Mouse (Mus musculus): ENCODE results near the gene Tet3. TPM values are rescaled to one million over a fixed set of nuclear protein-coding genes. Genes with fewer than 3 reads are reported as not detected.
A peak's percentile ranks its signal among the peaks of the same experiment; 100 is the strongest.

Tet3 gene
- polyA plus RNA-seq (2015; fragmentation: Nextera tagmentation; extraction: Ambion mirVana) = 60.9 and 64.3 TPM in 2 replicates

DNA sequence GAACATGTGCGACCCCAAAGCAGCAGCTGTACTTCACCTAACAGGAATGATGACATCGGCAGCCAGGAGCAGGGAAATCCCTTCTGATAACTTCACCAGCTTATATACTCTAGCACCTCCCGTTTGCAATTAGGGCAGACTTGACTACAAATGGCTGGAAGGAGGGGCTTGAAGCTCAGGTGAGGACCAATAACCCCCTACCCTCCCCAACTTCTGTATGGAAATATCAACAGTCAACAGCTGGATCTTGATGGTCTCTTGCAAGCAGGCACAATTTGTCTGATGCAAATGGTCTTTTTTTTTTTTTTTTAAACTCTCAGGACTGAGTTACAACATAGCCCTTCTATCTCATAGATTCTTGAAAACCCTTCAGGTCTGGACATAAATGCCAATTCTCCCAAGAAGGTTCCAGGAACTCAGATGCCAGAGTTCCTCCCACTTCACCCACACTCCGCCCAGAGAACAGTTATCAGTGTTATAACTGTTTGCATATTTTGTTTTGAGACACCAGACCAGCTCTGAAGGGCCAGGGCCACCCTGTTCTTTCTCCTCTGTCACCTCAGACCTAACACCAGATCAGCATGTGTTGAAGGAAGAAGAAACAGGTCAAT is at the start of gene Tet3:
Tet3 (minus strand) TSS at position 51 of the 611 bp plus-strand sequence.
- WGBS = 81% methylated on average over 4 of the region's 4 CpGs

DNA sequence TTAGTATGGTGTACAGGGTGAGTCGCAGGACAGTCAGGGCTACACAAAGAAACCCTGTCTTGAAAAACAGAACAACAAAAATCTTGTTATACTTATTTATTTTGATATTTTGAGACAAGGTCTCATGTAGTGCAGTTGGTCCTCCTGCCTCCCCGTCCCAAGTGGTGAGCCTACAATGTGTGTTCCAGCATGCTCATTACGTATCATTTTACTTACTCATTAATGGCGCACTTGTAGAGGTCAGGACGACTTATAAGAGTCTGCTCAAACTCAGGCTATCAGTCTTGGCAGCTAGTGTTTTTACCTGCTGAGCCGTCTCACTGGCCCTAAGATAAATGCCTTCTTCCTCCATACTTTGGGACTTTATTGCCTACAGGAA is 48.3 kb upstream of the Tet3 start:
- Histone ChIP-seq H3K27me3 (replicated peaks; ENCODE audit: control insufficient read depth, insufficient read depth, low read length) (no peaks in the 10 kb centered on the region), H3K4me3 (replicated peaks; ENCODE audit: low read length) (peak overlapping the region; percentile 80), H3K9me3 (ENCODE audit: control insufficient read depth, low read length) (no peaks in the 10 kb centered on the region), H3K9ac (replicated peaks; ENCODE audit: low read depth, low read length) (peak overlapping the region; percentile 87), H3K27ac (ENCODE audit: low read length) (peak overlapping the region; percentile 97), H3K4me2 (ENCODE audit: low read length) (peak overlapping the region; percentile 75), H3K36me3 (ENCODE audit: control insufficient read depth, insufficient read depth) (no peaks in the 10 kb centered on the region), H3K4me1 (replicated peaks; ENCODE audit: control insufficient read depth, insufficient read depth, low read length) (peaks cover 17% of the 10 kb centered on the region)
- peak; percentile 13; the same call in 1 of the 2 replicates for ATAC-seq
- WGBS = 32% methylated on average over 6 of the region's 6 CpGs

More for the DNA sequence above, at the start of gene Tet3:
- Histone ChIP-seq H3K9ac (replicated peaks; ENCODE audit: low read depth, low read length) (no peak within 1 kb of the TSS), H3K4me3 (replicated peaks; ENCODE audit: low read length) (no peak within 1 kb of the TSS), H3K27me3 (replicated peaks; ENCODE audit: control insufficient read depth, insufficient read depth, low read length) (no peaks in the 10 kb centered on the region), H3K36me3 (ENCODE audit: control insufficient read depth, insufficient read depth) (no peaks in the 10 kb centered on the region), H3K9me3 (ENCODE audit: control insufficient read depth, low read length) (no peaks in the 10 kb centered on the region), H3K4me1 (replicated peaks; ENCODE audit: control insufficient read depth, insufficient read depth, low read length) (peaks cover 20% of the 10 kb centered on the region), H3K4me2 (ENCODE audit: low read length) (no peak within 1 kb of the TSS), H3K27ac (ENCODE audit: low read length) (no peak within 1 kb of the TSS)
- no peak for ATAC-seq

DNA sequence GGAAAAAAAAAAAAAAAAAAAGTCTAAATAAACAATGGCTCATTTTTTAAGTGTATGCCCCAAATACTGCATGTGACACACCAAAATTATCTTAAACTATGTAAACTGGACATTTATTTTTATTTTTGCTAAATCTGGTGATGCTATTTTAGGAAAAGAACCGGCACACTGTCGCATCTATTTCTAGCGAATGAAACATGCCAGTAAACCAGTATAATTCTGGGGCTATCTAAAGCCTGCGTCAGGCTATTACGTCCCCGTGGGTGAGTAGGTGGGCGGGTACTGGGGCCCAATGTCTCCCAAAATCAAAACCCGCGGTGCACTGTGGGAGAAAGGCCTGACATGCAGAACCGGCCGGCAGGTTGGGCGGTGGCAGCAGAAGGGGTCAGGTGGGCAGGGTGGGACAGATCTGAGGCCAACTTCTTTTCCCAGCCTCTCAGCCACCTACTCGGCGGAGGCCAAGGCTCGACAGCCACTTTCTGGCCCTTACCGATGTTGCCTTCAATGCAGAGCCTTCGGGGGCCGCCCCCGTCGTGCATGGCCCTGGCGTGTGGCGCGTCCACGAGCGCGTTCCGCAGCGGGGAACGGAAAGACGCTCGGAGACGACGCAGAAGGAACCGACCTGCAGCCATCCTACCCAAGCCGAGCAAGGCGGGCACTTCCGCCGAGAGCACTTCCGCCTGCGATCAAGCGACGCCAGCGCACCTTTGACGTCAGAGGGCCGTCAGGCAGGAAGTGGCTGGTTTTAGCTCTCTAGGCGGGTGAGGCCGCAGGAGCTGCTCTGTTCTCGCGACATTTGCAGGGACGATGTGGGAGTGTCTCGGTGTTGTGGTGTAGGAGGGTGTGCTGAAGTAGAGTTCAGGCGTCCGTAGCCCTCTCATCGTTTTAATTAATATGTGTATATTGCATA is 47.6 kb upstream of the Tet3 start, which contains the start of gene Dguok:
Dguok (minus strand) TSS at position 712 of the 910 bp plus-strand sequence.
- Histone ChIP-seq H3K4me3 (replicated peaks; ENCODE audit: low read length) (peak within 1 kb of the TSS; percentile 80), H3K27ac (ENCODE audit: low read length) (peak within 1 kb of the TSS; percentile 97), H3K27me3 (replicated peaks; ENCODE audit: control insufficient read depth, insufficient read depth, low read length) (no peaks in the 10 kb centered on the region), H3K9me3 (ENCODE audit: control insufficient read depth, low read length) (no peaks in the 10 kb centered on the region), H3K36me3 (ENCODE audit: control insufficient read depth, insufficient read depth) (no peaks in the 10 kb centered on the region), H3K4me1 (replicated peaks; ENCODE audit: control insufficient read depth, insufficient read depth, low read length) (peaks cover 17% of the 10 kb centered on the region), H3K4me2 (ENCODE audit: low read length) (peak within 1 kb of the TSS; percentile 75), H3K9ac (replicated peaks; ENCODE audit: low read depth, low read length) (peak within 1 kb of the TSS; percentile 87)
- WGBS = under 1% methylated on average over 54 of the region's 54 CpGs
- ATAC-seq = peak; percentile 99

DNA sequence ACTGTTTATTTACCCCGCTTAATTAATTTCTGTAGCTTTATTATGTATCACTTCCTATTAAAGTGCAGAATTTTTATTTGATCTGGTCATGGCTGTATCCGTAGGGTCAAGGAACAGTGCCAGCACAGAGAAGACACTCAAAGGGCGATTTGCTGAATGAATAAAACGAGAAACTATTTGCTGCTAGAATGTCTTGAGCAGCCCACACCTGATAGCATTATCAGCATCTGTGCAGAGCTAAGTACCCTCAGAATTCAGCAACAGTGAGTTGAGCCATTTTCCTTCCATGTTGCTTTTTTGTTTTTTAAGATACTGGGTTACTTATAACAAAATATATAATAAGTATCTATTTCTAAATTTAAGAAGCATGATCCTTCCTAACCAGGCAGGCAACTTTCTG is 46.7 kb upstream of the Tet3 start:
- Histone ChIP-seq H3K9ac (replicated peaks; ENCODE audit: low read depth, low read length) (no peak overlapping the region), H3K4me3 (replicated peaks; ENCODE audit: low read length) (no peak overlapping the region; the same call in 1 of the 2 replicates), H3K4me2 (ENCODE audit: low read length) (peak overlapping the region; percentile 75), H3K36me3 (ENCODE audit: control insufficient read depth, insufficient read depth) (no peaks in the 10 kb centered on the region), H3K4me1 (replicated peaks; ENCODE audit: control insufficient read depth, insufficient read depth, low read length) (peaks cover 17% of the 10 kb centered on the region), H3K27ac (ENCODE audit: low read length) (no peak overlapping the region), H3K9me3 (ENCODE audit: control insufficient read depth, low read length) (no peaks in the 10 kb centered on the region), H3K27me3 (replicated peaks; ENCODE audit: control insufficient read depth, insufficient read depth, low read length) (no peaks in the 10 kb centered on the region)
- ATAC-seq = no peak
- WGBS = 90% methylated on average over 4 of the region's 4 CpGs

DNA sequence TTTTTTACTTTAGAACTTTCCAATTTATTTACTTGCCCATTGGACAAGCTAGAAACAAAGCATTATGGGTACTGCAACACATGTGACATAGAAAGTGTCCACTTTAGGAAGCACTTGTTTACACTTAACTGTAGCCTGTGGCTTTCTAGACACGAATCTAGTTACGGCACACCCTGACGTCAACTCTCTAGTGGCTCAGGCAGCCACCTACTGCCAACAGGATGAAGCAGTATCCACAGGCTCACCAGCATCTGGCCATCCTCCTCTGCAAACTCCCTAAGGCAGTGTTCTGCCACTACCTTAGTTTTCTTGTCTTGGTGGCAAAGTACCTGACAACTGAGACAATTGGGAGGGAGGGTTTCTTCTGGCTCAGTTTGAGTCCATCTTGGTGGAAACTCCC is 44.5 kb upstream of the Tet3 start:
- ATAC-seq = no peak

DNA sequence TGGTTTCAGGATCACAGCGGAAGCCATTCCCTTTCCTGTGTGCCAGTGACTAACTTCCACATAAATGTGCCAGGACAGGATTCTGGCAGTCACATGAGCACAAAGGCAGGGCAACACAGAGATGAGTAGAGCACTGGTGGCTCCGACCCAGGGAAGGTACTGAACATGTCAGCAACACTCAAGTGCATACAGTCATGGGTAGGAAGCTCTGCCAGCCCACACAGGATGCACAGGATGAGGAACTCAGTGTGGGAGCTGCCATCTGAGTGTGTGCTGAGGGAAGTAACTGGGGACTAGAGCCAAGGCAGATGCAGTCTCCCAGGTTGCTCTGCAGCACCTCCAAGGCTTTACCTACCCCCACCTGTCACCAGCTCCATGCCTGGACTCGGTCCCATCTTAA is 43.8 kb upstream of the Tet3 start:
- Histone ChIP-seq H3K4me1 (replicated peaks; ENCODE audit: control insufficient read depth, insufficient read depth, low read length) (peaks cover 17% of the 10 kb centered on the region), H3K36me3 (ENCODE audit: control insufficient read depth, insufficient read depth) (no peaks in the 10 kb centered on the region), H3K9ac (replicated peaks; ENCODE audit: low read depth, low read length) (no peak overlapping the region), H3K4me2 (ENCODE audit: low read length) (no peak overlapping the region), H3K27me3 (replicated peaks; ENCODE audit: control insufficient read depth, insufficient read depth, low read length) (no peaks in the 10 kb centered on the region), H3K9me3 (ENCODE audit: control insufficient read depth, low read length) (no peaks in the 10 kb centered on the region), H3K4me3 (replicated peaks; ENCODE audit: low read length) (no peak overlapping the region), H3K27ac (ENCODE audit: low read length) (no peak overlapping the region)
- WGBS = 86% methylated on average over 3 of the region's 3 CpGs
- no peak for ATAC-seq

More for the DNA sequence above, 44.5 kb upstream of the Tet3 start:
- Histone ChIP-seq H3K9ac (replicated peaks; ENCODE audit: low read depth, low read length) (no peak overlapping the region), H3K27ac (ENCODE audit: low read length) (no peak overlapping the region), H3K27me3 (replicated peaks; ENCODE audit: control insufficient read depth, insufficient read depth, low read length) (no peaks in the 10 kb centered on the region), H3K4me3 (replicated peaks; ENCODE audit: low read length) (no peak overlapping the region), H3K4me2 (ENCODE audit: low read length) (no peak overlapping the region), H3K4me1 (replicated peaks; ENCODE audit: control insufficient read depth, insufficient read depth, low read length) (peaks cover 17% of the 10 kb centered on the region), H3K9me3 (ENCODE audit: control insufficient read depth, low read length) (no peaks in the 10 kb centered on the region), H3K36me3 (ENCODE audit: control insufficient read depth, insufficient read depth) (no peaks in the 10 kb centered on the region)
- 88% methylated on average over 3 of the region's 3 CpGs for WGBS

DNA sequence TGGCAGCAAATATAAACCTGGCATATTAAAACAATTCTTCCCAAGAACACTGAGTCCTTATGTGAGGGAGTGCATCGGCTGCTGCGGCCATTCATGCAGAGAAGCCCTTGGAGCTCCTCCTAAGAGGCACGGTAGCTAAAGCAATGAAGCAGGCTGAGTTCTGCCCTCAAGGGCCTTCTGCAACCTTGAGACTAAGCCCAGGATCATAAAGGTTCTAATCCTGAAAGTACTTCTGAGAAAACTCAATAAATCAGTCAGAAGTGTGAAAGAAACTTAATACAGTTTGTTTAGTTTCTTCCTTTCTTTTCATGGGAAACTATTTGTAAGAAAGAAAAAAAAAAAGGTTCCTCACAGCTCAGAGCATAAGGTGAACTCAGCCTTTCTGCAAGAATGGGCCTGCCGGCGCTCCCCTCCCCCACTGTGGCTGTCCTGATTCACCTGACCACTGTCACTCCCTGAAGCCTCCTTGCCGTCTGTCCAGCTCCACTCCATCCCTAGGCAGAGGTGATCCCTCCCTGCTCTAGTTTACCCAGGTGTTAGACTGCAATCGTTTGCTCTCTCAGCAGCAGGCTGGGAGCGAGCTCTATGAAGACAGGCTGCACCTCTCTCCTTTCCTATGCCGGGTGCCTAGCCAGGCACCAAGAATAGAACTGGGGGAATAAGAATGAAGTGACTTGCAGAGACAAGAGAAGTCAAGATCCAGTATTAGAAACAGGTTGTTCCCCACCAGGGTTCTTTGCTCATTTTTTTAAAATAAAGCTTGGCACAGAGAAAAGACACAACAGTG is 42.8 kb upstream of the Tet3 start:
- Histone ChIP-seq H3K4me1 (replicated peaks; ENCODE audit: control insufficient read depth, insufficient read depth, low read length) (peaks cover 13% of the 10 kb centered on the region), H3K27ac (ENCODE audit: low read length) (no peak overlapping the region), H3K27me3 (replicated peaks; ENCODE audit: control insufficient read depth, insufficient read depth, low read length) (no peaks in the 10 kb centered on the region), H3K9me3 (ENCODE audit: control insufficient read depth, low read length) (no peaks in the 10 kb centered on the region), H3K4me3 (replicated peaks; ENCODE audit: low read length) (no peak overlapping the region), H3K36me3 (ENCODE audit: control insufficient read depth, insufficient read depth) (no peaks in the 10 kb centered on the region), H3K4me2 (ENCODE audit: low read length) (no peak overlapping the region), H3K9ac (replicated peaks; ENCODE audit: low read depth, low read length) (no peak overlapping the region)
- ATAC-seq = no peak
- WGBS = 67% methylated on average over 9 of the region's 9 CpGs

DNA sequence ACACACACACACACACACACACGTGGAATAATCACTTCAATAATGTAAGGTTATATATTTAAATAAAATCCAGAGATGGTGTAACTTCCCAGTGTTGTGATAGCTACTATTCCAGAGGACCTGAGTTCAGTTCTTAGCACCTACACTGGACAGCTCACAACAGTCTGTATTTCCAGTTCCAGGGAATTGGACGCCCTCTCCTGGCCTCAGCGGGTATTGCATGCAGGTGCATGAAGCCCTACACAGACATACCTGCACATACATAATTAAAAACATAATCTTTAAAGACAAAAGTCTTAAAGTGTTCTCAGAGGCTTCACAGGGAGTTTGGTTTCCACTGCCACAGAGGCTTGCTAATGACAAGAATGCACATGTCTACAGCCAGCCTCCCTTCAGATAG is 41.6 kb upstream of the Tet3 start:
- peaks cover 10% of the 10 kb centered on the region for H3K4me1 ChIP-seq (replicated peaks; ENCODE audit: control insufficient read depth, insufficient read depth, low read length)
- no peaks in the 10 kb centered on the region for H3K27me3 ChIP-seq (replicated peaks; ENCODE audit: control insufficient read depth, insufficient read depth, low read length)
- no peaks in the 10 kb centered on the region for H3K9me3 ChIP-seq (ENCODE audit: control insufficient read depth, low read length)
- H3K4me3 ChIP-seq (replicated peaks; ENCODE audit: low read length) = no peak overlapping the region
- no peak overlapping the region for H3K27ac ChIP-seq (ENCODE audit: low read length)
- no peak overlapping the region for H3K9ac ChIP-seq (replicated peaks; ENCODE audit: low read depth, low read length)
- no peak overlapping the region for H3K4me2 ChIP-seq (ENCODE audit: low read length)
- no peak for ATAC-seq
- WGBS = 70% methylated on average over 3 of the region's 3 CpGs
- H3K36me3 ChIP-seq (ENCODE audit: control insufficient read depth, insufficient read depth) = 0 out of 2 replicates have a peak, but pooled peaks cover 1% of the 10 kb centered on the region

DNA sequence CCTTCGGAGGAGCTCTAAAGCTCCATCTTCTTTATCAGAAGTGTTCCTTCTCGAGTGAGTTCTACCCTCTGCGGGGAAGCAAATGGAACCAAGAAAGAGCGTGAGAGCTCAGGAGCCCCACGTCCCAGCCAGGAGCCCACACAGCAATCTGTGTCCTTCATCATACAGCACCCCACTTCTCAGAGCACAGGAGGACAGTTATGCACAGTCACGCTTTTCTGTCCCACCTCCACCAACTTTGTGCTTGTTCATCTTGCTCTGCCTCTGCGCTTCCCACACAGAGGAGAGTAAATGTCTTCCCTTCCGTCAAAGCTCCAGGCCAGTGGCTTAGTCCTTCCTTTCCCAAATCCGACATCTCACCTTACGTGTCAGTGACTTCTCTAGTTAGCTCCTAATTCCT is 40.2 kb upstream of the Tet3 start:
- H3K36me3 ChIP-seq (ENCODE audit: control insufficient read depth, insufficient read depth) = 0 out of 2 replicates have a peak, but pooled peaks cover 3% of the 10 kb centered on the region
- 92% methylated on average over 10 of the region's 10 CpGs for WGBS
- H3K9ac ChIP-seq (replicated peaks; ENCODE audit: low read depth, low read length) = no peak overlapping the region
- no peak overlapping the region for H3K4me2 ChIP-seq (ENCODE audit: low read length)
- H3K4me1 ChIP-seq (replicated peaks; ENCODE audit: control insufficient read depth, insufficient read depth, low read length) = peaks cover 3% of the 10 kb centered on the region; the same call in 1 of the 2 replicates
- H3K9me3 ChIP-seq (ENCODE audit: control insufficient read depth, low read length) = no peaks in the 10 kb centered on the region
- H3K27me3 ChIP-seq (replicated peaks; ENCODE audit: control insufficient read depth, insufficient read depth, low read length) = no peaks in the 10 kb centered on the region
- ATAC-seq = no peak
- H3K4me3 ChIP-seq (replicated peaks; ENCODE audit: low read length) = no peak overlapping the region
- H3K27ac ChIP-seq (ENCODE audit: low read length) = no peak overlapping the region

Measured in forebrain, embryonic 16.5 days (tissue).